Mouse (Mus musculus) myocyte (in vitro differentiated cells): ENCODE measurements around the gene Hyal4.

Experiments used
- E2F4 ChIP-seq: IDR thresholded peaks from one replicate; pipeline ENCODE4 v1.6.1; 2011; ENCODE audit warnings: mild to moderate bottlenecking, control low read depth, moderate library complexity; ENCODE audit not compliant: insufficient read depth
- MYOD1 ChIP-seq, 3 experiments: IDR thresholded peaks; one replicate each; pipeline ENCODE4 v1.6.1; 2011; ENCODE audit warnings: control low read depth in 2 of 3, low read depth in 2 of 3, mild to moderate bottlenecking in 2 of 3, moderate library complexity in 1 of 3; ENCODE audit not compliant: insufficient read length in 2 of 3, control insufficient read depth in 1 of 3
- POLR2A ChIP-seq: IDR thresholded peaks from one replicate; pipeline ENCODE4 v1.6.1; 2011; ENCODE audit warnings: low read depth, mild to moderate bottlenecking, control low read depth, moderate library complexity; ENCODE audit not compliant: insufficient read length
- USF1 ChIP-seq: IDR thresholded peaks from one replicate; pipeline ENCODE4 v1.6.1; 2011; ENCODE audit warnings: low read depth, mild to moderate bottlenecking, control low read depth, moderate library complexity

GRCm38 (mm10) chr6:24728130-24728529 lies 20.0 kb upstream of the Hyal4 start:
- TF ChIP-seq USF1: no peak
- TF ChIP-seq POLR2A: no peak
- TF ChIP-seq MYOD1 (IDR thresholded peaks at IDR 0.05; ENCODE audit: control insufficient read depth in 1 of 3, insufficient read length in 2 of 3, low read depth in 2 of 3): no peak
- no peak for TF ChIP-seq E2F4
